Mouse (Mus musculus) macrophage (primary cell): Measurements from ENCODE around the gene Zbtb5. TPM values are rescaled to one million over a fixed set of nuclear protein-coding genes. Genes with fewer than 3 reads are reported as not detected.
"Not testable (repeated sequence)": the region's sequence is repeated elsewhere in the genome, so short reads cannot be mapped to it uniquely, and the experiment has no call there.

Experiments used
- H3K27ac ChIP-seq: fragments of 350-480 bp; formaldehyde crosslinking; 2 replicates; pipeline ENCODE4 v1.9.0; 2021
- H3K36me3 ChIP-seq: fragments of 350-480 bp; formaldehyde crosslinking; 2 replicates; pipeline ENCODE4 v1.9.0; 2021; ENCODE audit errors: inconsistent target
- H3K4me3 ChIP-seq: fragments of 350-480 bp; formaldehyde crosslinking; 2 replicates; pipeline ENCODE4 v1.9.0; 2021; ENCODE audit errors: inconsistent target
- H3K79me2 ChIP-seq: fragments of 350-480 bp; formaldehyde crosslinking; 2 replicates; pipeline ENCODE4 v1.9.0; 2021; ENCODE audit errors: inconsistent target
- WGBS: methylation state at CpG from one replicate; pipeline ENCODE4 v1.1.7; 2026; ENCODE audit warnings: inconsistent platforms; ENCODE audit not compliant: missing documents; 5-methylcytosine and 5-hydroxymethylcytosine counted together
- polyA plus RNA-seq: library from polyadenylated mRNA; stranded (reverse); fragments of 250-400 nt; gene quantifications from 3 replicates; pipeline ENCODE4 v1.2.4, GENCODE M21; 2018; ENCODE audit warnings: inconsistent platforms

Gene Zbtb5
- polyA plus RNA-seq, 1 experiment from 2014 or later: 4.9 TPM

DNA sequence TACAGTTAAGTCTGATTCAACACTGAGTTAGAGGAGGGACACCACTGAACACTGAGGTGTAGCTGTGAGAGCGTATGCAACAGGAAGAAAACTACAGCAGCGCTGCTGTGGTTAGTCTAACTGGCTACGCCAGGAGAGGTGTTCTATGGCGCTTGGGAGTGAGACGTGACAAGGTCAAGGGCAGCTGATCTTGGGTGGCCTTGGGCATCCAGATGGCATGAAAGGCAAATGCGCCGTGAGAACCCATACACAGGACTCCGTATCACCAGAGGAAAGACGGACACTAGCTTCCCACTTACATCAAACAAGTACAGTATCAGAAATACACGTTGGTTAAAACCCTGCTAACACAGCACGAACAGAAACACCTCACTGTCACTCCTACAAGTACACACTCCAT is 19.9 kb downstream of the Zbtb5 start:
- peaks cover 29% of the 10 kb centered on the region for H3K36me3 ChIP-seq
- not testable (repeated sequence) for H3K27ac ChIP-seq, H3K4me3 ChIP-seq
- peaks cover 38% of the 10 kb centered on the region; the same call in 1 of the 2 replicates for H3K79me2 ChIP-seq
- 94% methylated on average over 11 of the region's 11 CpGs for WGBS

DNA sequence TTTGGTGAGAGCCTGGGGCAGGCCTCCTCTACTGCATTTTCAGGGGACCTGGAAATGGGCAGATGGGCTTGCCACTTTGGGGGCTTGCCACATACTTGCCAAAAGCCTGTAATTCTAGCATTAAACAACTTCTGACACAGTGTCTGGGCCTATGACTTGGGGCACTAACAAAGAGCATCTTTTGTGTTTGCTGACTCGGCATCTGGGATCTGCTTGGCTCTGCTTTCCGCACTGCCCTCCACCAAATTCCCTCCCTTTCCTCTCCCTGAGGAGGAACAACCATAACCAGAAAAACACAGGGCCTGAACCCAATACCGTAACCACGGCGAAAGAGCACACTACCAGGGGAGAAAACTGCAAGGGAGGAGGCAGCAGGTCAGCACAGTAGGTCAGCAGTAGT is 21.7 kb downstream of the Zbtb5 start:
- WGBS: 96% methylated on average over 5 of the region's 5 CpGs
- peaks cover 20% of the 10 kb centered on the region; the same call in 1 of the 2 replicates for H3K79me2 ChIP-seq
- no peak overlapping the region for H3K27ac ChIP-seq
- H3K36me3 ChIP-seq: peaks cover 29% of the 10 kb centered on the region
- no peak overlapping the region for H3K4me3 ChIP-seq

DNA sequence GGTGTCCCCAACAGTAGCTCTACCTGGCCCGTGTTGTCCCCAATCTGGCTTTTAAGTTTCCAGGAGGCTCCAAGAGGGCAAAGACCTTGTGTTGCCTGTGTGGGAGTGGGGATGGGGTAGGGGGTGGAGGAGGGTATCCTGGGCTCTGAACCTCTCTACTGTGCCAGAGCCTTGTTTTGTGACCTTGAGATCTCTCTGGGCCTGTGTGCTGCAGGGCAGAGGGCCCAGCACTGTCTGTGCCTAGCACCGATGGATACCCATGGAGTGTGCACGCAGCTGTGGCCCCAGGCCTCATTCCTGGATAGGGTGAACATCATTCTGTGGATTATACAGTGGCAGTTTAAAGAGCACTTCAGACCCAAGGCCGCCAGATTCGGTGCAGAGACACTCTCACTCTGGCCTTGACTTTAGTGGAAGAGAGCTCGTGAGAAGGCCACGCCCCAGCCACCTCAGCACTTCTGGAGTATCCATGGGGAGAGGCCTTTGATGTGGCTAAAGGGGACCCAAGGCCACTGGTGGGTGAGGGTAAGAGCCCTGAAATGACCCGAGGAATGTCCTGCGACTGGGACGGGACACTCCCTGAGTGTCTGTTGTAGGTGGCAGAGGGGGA is 29.0 kb downstream of the Zbtb5 start:
- no peak overlapping the region for H3K27ac ChIP-seq
- H3K36me3 ChIP-seq: no peaks in the 10 kb centered on the region
- WGBS: 93% methylated on average over 10 of the region's 10 CpGs
- no peaks in the 10 kb centered on the region for H3K79me2 ChIP-seq
- no peak overlapping the region for H3K4me3 ChIP-seq

DNA sequence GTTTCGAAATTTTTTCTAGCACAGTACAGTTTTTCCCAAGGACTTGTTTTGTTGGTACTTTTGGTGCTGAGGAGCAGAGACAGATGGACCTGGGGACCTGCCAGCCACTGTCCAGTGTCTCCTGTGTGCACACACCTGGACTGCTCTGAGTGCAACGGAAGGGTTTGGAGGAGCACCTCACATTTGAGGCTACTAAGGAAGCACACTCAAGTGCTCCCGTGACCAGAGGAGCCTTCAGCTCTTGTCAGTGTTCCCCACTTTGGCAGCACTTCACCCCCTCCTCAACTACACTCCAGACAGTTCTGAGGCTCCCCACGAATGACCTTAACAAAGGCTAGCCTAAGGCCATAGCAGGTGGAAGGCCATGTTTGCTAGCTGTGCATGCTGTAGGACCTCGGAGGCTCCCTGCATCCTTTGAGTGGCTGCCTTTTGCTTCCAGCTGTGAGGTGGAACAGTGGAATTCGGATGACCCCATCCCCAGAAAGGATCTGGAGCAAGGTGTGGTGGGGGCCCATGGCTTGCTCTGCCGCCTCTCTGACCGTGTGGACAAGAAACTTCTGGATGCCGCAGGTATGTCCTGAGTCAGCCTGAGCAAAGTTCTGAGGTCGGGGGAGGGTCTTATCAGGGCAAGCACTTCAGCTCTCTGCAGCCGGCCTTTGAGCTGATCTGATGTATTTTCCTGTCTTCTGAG is 29.6 kb downstream of the Zbtb5 start:
- no peak overlapping the region for H3K27ac ChIP-seq
- no peak overlapping the region for H3K4me3 ChIP-seq
- H3K36me3 ChIP-seq: no peaks in the 10 kb centered on the region
- no peaks in the 10 kb centered on the region for H3K79me2 ChIP-seq
- 88% methylated on average over 11 of the region's 11 CpGs for WGBS

DNA sequence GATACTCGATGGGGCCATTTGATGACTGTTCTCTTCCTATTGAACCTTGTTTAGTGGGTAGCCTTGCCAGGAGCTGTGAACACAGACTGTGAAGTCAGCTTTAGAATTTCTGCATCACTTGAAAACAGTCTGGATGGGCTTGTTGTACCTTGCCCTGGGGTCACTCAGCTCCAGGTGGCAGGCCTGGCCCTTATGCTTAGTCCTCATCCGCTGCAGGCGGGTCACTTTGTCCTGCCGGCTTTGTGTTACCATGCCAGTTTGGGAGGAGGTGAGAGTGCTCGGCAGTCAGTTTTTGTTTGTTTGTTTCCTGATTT is 30.3 kb downstream of the Zbtb5 start:
- 67% methylated on average over 5 of the region's 5 CpGs for WGBS
- H3K4me3 ChIP-seq: peak overlapping the region; percentile 38
- H3K36me3 ChIP-seq: no peaks in the 10 kb centered on the region
- H3K27ac ChIP-seq: no peak overlapping the region
- no peaks in the 10 kb centered on the region for H3K79me2 ChIP-seq

DNA sequence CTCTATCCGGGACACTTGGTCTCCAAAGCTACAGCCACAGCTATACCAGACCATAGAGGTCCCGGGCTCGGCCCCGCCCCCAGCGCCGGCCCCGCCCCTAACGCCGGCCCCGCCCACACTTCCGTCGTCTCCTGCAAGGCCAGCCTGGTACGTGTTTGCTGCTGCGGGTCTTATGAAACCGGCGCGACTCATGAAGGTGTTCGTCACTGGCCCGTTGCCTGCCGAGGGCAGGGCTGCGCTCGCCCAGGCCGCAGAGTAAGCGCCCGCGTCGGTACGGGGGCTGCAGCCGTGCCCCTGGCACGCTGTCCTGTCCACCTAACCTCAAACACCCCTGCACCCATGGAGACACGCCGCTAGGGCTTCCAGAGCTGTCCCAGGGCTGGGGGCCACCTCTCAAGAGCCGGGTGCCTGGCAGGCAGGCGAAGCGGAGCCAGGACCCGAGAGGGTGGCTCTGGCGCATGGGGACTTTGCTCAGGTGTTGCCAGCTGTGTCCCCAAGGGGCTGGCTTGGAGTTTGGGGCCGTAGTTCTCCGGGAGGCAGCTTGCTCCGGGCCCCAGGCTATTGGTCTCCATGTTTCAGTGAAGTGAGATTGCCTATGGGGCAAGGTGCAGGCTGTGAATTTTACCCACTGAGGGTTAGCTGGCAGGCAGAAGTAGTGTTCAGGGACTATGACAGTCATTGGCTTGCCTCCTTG is 30.8 kb downstream of the Zbtb5 start, which contains the start of gene Grhpr:
Gene Grhpr (plus strand): TSS at position 116 of the 694 bp plus-strand sequence.
- Histone ChIP-seq H3K27ac (no peak within 1 kb of the TSS), H3K36me3 (no peaks in the 10 kb centered on the region), H3K79me2 (no peaks in the 10 kb centered on the region), H3K4me3 (peak within 1 kb of the TSS; percentile 38)
- 2% methylated on average over 40 of the region's 40 CpGs for WGBS

DNA sequence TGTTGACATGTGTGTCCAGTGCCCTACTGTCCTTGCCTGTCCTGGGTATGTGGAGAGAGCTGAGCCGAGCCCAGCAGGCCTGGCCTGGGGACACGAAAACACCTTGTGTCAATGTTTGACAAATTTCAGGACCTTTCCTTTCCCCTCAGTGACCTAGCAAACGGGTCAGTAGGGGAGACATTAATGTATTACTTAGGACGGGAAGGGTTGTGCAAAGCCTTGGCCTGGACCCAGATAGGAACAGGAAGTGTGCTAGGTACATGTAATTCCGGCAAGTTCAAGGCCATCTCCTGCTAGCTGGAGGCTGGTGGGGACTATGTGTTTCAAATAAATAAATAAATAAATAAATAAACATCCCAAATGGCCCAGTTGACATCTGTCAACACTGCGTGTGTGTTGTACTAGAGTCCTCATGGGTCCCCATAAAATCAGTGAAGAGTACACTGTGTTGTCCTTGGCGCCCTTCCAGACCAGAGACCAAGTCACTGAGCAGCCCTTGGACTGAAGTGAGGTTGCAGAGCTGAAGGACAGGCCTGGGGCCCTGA is 32.3 kb downstream of the Zbtb5 start:
- H3K4me3 ChIP-seq: no peak overlapping the region
- no peaks in the 10 kb centered on the region for H3K36me3 ChIP-seq
- no peak overlapping the region for H3K27ac ChIP-seq
- 63% methylated on average over 7 of the region's 7 CpGs for WGBS
- no peaks in the 10 kb centered on the region for H3K79me2 ChIP-seq

DNA sequence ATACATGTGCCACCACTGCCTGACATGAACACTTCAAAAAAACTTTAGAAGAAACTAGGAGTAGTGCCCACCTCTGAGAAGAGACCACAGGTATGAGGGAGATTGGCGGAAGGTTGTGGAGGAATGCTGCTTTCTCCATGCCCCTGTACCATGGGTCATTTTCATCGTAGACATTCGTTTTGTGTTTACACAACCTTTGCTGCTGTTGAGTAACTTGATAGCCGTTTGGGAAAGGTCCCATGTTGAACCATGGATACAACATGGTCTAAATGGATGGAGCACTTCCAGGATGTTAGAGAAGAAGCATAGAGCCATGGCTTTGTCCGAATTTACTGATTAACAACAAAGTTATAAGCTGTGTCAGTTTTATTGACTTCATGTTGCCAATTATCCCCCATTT is 34.0 kb downstream of the Zbtb5 start:
- H3K36me3 ChIP-seq: no peaks in the 10 kb centered on the region
- H3K4me3 ChIP-seq: no peak overlapping the region
- no peaks in the 10 kb centered on the region for H3K79me2 ChIP-seq
- 91% methylated on average over 5 of the region's 5 CpGs for WGBS
- H3K27ac ChIP-seq: no peak overlapping the region

DNA sequence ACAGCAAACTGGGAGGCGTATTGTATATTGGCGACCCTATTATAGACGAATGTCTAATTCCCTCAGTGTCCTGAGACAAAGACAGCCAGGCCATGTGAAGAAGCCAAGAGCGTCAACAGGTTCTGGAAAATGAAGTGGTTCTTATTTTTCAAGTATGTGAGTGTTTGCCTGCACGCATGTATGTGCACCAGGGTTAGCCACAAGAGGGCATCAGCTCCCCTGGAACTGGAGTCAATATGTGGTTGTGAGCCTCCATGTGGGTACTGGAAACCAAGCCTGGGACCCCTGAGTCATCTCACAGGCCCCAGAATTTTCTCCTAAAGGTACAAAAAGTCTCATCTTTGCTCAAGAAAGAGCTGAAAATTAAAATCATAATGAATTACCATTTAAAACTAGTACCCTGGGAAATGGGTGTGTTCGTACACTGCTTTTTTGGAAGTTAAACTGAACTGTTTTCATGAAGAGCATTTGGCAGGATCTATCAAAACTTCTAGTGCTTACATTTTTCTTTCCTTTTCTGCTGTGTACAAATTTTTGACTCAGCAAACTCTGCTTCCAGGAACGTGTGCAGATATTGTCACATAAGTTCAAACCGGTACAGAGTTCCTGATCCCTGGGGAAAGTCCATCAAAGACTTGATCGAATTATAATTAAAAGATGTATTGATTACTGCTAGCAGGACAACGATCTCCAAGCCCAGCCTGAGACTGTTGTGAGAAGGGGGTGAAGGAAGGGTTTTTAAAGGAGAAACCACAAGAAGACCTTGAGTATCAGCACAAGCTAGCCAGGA is 35.1 kb downstream of the Zbtb5 start:
- Histone ChIP-seq H3K27ac (no peak overlapping the region), H3K36me3 (no peaks in the 10 kb centered on the region), H3K4me3 (no peak overlapping the region), H3K79me2 (no peaks in the 10 kb centered on the region)
- WGBS: 93% methylated on average over 9 of the region's 10 CpGs

DNA sequence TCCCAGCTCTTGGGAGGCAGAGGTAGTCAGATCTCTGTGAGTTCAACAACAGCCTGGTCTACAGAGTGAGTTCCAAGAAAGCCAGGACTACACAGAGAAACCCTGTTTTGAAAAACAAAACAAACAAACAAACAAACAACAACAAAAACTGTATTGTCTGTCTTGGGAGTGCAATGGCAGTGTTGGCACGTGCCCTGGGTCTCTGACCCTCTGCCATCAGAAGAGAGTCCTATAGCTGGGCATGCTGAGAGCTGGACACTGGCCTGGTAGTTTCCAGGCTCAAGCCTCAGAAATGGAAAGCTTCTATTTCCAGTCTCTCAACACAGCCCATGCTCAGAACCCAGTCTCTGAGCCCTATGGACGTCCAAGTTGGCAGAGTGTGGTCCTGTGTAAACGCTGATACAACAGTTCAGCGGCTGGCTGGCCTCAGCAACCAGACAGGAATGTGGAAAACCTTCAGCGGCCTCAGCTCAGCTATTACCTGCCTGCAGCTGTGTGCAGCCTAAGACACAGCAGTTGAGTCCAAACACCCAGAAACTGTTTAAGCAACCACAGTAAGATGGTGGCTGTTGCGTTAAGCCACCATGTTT is 36.1 kb downstream of the Zbtb5 start:
- Histone ChIP-seq H3K4me3 (no peak overlapping the region), H3K36me3 (no peaks in the 10 kb centered on the region), H3K27ac (no peak overlapping the region), H3K79me2 (no peaks in the 10 kb centered on the region)
- 90% methylated on average over 6 of the region's 6 CpGs for WGBS

DNA sequence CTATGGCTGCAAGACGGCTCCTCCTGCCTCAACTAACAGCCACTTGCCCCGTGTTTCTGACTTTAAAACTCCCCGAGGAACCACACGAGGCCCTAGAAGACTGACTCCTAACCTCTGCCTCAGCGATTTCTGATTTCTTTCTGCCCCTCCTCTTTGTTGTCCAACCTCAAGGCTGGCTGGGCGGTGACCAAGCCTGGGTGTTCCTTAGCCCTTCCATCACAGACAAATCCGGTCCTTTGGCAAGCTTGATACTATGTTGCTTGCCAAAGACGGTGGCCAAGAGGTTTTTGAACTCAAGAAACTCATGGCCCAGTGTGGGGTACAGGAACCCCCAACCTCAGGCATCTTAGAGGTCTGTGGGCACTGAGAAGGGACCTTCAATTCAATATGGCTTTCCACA is 37.9 kb downstream of the Zbtb5 start:
- no peak overlapping the region for H3K27ac ChIP-seq
- H3K79me2 ChIP-seq: no peaks in the 10 kb centered on the region
- 88% methylated on average over 8 of the region's 8 CpGs for WGBS
- H3K36me3 ChIP-seq: no peaks in the 10 kb centered on the region
- H3K4me3 ChIP-seq: no peak overlapping the region

DNA sequence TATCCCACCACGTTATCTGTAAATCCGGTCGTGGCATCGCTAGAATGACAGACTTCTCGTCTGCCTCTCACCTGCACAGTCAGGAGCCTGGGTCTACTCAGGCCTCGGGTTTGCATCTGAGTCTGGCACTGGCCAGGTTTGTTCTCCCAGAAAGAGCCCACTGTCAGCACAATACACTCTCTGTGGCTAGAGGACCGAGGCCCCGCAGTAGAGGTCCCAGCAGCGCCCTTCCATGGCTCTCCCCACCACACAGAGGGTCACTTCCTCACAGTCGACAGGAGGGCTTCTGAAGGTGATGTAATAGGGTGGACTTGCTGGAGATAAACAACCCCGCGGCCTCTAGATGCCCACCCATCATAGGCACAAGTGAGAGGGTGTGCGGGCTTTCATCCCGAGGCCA is 38.3 kb downstream of the Zbtb5 start:
- Histone ChIP-seq H3K36me3 (no peaks in the 10 kb centered on the region), H3K4me3 (no peak overlapping the region), H3K79me2 (no peaks in the 10 kb centered on the region), H3K27ac (no peak overlapping the region)
- 44% methylated on average over 14 of the region's 14 CpGs for WGBS

DNA sequence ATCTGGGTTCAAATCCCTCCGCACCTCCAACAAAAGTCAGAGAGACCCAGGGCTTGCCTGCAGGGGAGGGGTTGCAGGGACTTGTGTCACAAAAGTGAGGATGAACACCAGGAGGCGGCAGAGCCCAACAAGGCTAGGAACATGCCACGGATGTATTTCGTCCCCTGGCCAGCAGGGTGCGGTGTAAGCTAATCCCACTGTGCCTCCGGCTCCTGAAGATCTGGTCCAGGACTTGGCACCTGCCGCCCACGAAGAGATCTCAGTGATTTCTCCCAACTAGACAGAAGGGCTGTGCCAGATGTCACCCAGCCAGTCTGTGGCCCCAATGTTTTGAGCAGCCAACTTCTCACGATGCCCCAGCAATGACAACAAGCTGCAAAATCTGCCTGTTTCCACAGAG is 38.8 kb downstream of the Zbtb5 start:
- H3K4me3 ChIP-seq: no peak overlapping the region
- 8% methylated on average over 9 of the region's 9 CpGs for whole genome bisulfite sequencing
- no peak overlapping the region for H3K27ac ChIP-seq

DNA sequence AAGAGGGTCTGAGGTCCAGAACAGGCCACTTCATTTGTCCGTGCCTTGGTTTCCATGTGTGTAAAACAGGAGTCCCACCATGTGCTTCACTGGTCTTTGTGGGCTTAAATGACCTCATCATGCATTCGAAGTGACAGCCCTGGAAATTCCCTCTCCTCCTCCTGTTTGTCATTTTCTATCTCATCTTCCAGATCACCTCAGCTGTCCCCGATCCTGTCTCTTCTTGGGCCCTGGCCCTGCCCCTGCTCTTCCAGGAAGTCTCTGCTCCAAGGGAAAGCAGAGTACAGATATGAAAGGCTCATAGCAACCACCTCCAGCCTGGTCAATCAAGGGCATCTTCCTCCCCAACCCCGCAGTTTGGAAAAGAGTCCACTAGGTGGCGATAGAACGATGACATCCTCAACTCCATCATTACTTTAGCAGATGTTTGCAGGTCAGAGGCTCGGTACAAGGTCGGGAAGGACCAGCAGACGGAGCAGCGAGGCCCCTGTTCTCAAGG is 41.6 kb downstream of the Zbtb5 start:
- WGBS: 22% methylated on average over 10 of the region's 10 CpGs
- Histone ChIP-seq H3K79me2 (no peaks in the 10 kb centered on the region), H3K4me3 (no peak overlapping the region), H3K36me3 (no peaks in the 10 kb centered on the region), H3K27ac (no peak overlapping the region)

More for the DNA sequence above, 38.8 kb downstream of the Zbtb5 start:
- Histone ChIP-seq H3K36me3 (no peaks in the 10 kb centered on the region), H3K79me2 (no peaks in the 10 kb centered on the region)
